In the genomic region with DNA sequence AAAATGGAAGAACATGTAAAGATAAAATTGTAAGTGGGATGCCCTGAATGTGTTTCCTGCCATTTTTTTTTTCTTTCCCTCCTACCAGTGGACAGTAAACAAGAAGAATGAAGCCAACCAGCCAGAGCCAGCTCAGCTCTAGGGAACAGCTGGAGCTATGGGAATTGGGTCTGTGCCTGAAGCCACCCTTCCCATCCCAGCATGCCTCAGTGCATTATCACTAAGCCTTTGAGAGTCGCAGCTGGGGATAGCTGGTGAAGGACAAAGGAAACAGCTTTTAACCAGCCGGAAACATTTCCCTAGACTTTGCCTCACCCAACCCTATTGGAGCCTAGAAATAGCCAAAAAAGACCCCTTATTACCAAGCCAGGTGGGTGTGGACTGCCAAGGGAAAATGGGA, we compare ENCODE assay signal across 15 mouse cellular contexts.
DNase-seq lines count a peak whose midpoint lies in the region; ATAC-seq and TF ChIP-seq lines count a peak whose summit lies in the region.
"Had no signal": no experiment of that assay in that cellular context is flagged by ENCODE, and none has a peak within 500 bp of the region (broad histone marks: within the 10 kb centered on the region; RNA-seq: fewer than 3 reads in every experiment).

No protein-coding gene starts in this region.

- WGBS in embryonic facial prominence, embryonic 14.5 days = 47% methylated on average over 2 of the region's 2 CpGs
- 45% methylated on average over 2 of the region's 2 CpGs for WGBS in embryonic facial prominence, embryonic 10.5 days
- WGBS in kidney, embryonic 14.5 days = 70% methylated on average over 2 of the region's 2 CpGs

- H3K4me2 ChIP-seq in embryonic facial prominence, embryonic 14.5 days (ENCODE audit: low read depth, low read length) = no peak overlapping the region
- no peak overlapping the region for H3K4me2 ChIP-seq in kidney, embryonic 14.5 days (replicated peaks; ENCODE audit: low read depth, low read length)
- H3K4me2 ChIP-seq: embryonic facial prominence, embryonic 15.5 days; hindbrain, embryonic 14.5 days; liver, embryonic 11.5 days; midbrain, embryonic 11.5 days had no signal

- H3K4me1 ChIP-seq in embryonic facial prominence, embryonic 14.5 days (ENCODE audit: control insufficient read depth, insufficient read depth, low read length) = no peaks in the 10 kb centered on the region; the same call in 1 of the 2 replicates
- peaks cover 4% of the 10 kb centered on the region; the same call in 1 of the 2 replicates for H3K4me1 ChIP-seq in embryonic facial prominence, embryonic 10.5 days
- H3K4me1 ChIP-seq in kidney, embryonic 14.5 days (ENCODE audit: control insufficient read depth, insufficient read depth, low read length) = no peaks in the 10 kb centered on the region
- H3K4me1 ChIP-seq: embryonic facial prominence, embryonic 15.5 days had no signal

- TF ChIP-seq CTCF in brain, embryonic 14.5 days (IDR thresholded peaks at IDR 0.05; ENCODE audit: borderline replicate concordance, extremely low read depth, insufficient read depth, insufficient read length) = no peak

- TF ChIP-seq POLR2A in brain, embryonic 14.5 days (IDR thresholded peaks at IDR 0.05; ENCODE audit: borderline replicate concordance, extremely low read depth, insufficient read depth, insufficient read length, poor library complexity, severe bottlenecking) = no peak

- no peaks in the 10 kb centered on the region for H3K9me3 ChIP-seq in embryonic facial prominence, embryonic 14.5 days (ENCODE audit: control insufficient read depth, low read length)
- H3K9me3 ChIP-seq in embryonic facial prominence, embryonic 10.5 days = no peaks in the 10 kb centered on the region
- H3K9me3 ChIP-seq in kidney, embryonic 14.5 days (ENCODE audit: control insufficient read depth, low read length) = no peaks in the 10 kb centered on the region
- H3K9me3 ChIP-seq: embryonic facial prominence, embryonic 15.5 days had no signal

- ATAC-seq in embryonic facial prominence, embryonic 14.5 days (ENCODE audit: low read depth) = peak; percentile 62
- ATAC-seq in kidney, embryonic 14.5 days (ENCODE audit: low FRiP score, low TSS enrichment) = no peak

- DNase-seq in embryonic facial prominence, embryonic 14.5 days (ENCODE audit: low spot score) = peak; percentile 63
- DNase-seq in embryonic facial prominence, embryonic 10.5 days (ENCODE audit: low spot score) = no peak
- peak; percentile 35 for DNase-seq in kidney, postnatal 14 days
- peak; percentile 66 for DNase-seq in brain, embryonic 14.5 days (ENCODE audit: low read depth)
- peak; percentile 69 for DNase-seq in lung, postnatal 10 days
- no peak for DNase-seq in adrenal gland, postnatal 4 days (ENCODE audit: low spot score in 2 of 2)
- DNase-seq in B cell, adult 2 months = no peak
- DNase-seq: adrenal gland, postnatal 36 days; cerebellum, adult 9-11 months; thymus, postnatal 14 days had no signal

- H3K27me3 ChIP-seq in embryonic facial prominence, embryonic 14.5 days (replicated peaks; ENCODE audit: control insufficient read depth, insufficient read depth, low read length) = no peaks in the 10 kb centered on the region
- H3K27me3 ChIP-seq in embryonic facial prominence, embryonic 10.5 days (replicated peaks; ENCODE audit: low read depth, poor library complexity, severe bottlenecking) = no peaks in the 10 kb centered on the region
- H3K27me3 ChIP-seq in kidney, embryonic 14.5 days (ENCODE audit: control insufficient read depth, insufficient read depth, low read length) = no peaks in the 10 kb centered on the region
- H3K27me3 ChIP-seq: embryonic facial prominence, embryonic 15.5 days had no signal

- H3K9ac ChIP-seq in embryonic facial prominence, embryonic 14.5 days (ENCODE audit: low read depth, low read length) = no peak overlapping the region
- no peak overlapping the region for H3K9ac ChIP-seq in kidney, embryonic 14.5 days (ENCODE audit: low read depth, low read length)
- H3K9ac ChIP-seq: embryonic facial prominence, embryonic 15.5 days; hindbrain, embryonic 14.5 days had no signal

- no peak overlapping the region for H3K27ac ChIP-seq in embryonic facial prominence, embryonic 14.5 days (replicated peaks; ENCODE audit: low read depth, low read length)
- no peak overlapping the region for H3K27ac ChIP-seq in embryonic facial prominence, embryonic 10.5 days (replicated peaks)
- no peak overlapping the region for H3K27ac ChIP-seq in kidney, embryonic 14.5 days (ENCODE audit: low read depth, low read length)
- H3K27ac ChIP-seq: embryonic facial prominence, embryonic 15.5 days; hindbrain, embryonic 14.5 days had no signal

- H3K36me3 ChIP-seq in embryonic facial prominence, embryonic 14.5 days (ENCODE audit: control insufficient read depth, insufficient read depth, low read length) = no peaks in the 10 kb centered on the region
- no peaks in the 10 kb centered on the region for H3K36me3 ChIP-seq in embryonic facial prominence, embryonic 10.5 days (replicated peaks)
- no peaks in the 10 kb centered on the region for H3K36me3 ChIP-seq in kidney, embryonic 14.5 days (ENCODE audit: control insufficient read depth, insufficient read depth, low read length)
- H3K36me3 ChIP-seq: embryonic facial prominence, embryonic 15.5 days had no signal

- H3K4me3 ChIP-seq in embryonic facial prominence, embryonic 14.5 days (ENCODE audit: low read depth, low read length) = no peak overlapping the region
- no peak overlapping the region for H3K4me3 ChIP-seq in embryonic facial prominence, embryonic 10.5 days
- no peak overlapping the region for H3K4me3 ChIP-seq in kidney, embryonic 14.5 days (ENCODE audit: low read length)
- H3K4me3 ChIP-seq: embryonic facial prominence, embryonic 15.5 days had no signal

Comparison
In these comparisons a context has a peak if more than half of its experiments do, and no peak if none do; other contexts are left out.
1. DNase-seq: peak in embryonic facial prominence, embryonic 14.5 days (single experiment), kidney, postnatal 14 days (single experiment), brain, embryonic 14.5 days (single experiment) and lung, postnatal 10 days (single experiment); none in embryonic facial prominence, embryonic 10.5 days (single experiment), adrenal gland, postnatal 4 days (0 of 2) and B cell, adult 2 months (0 of 2).